Mouse (Mus musculus) lung, postnatal 14 days (tissue): Measurements from ENCODE around the gene Ddr1.

Experiments
- DNase-seq: peaks from one replicate; pipeline ENCODE4 v3.0.0; 2021

Ddr1 gene

GRCm38 (mm10) chr17:35689936-35690645 lies 14.3 kb downstream of the Ddr1 start:
- no peak for DNase-seq

- DNase-seq = no peak
These were observed 15.9 kb downstream of the Ddr1 start for GRCm38 (mm10) chr17:35688347-35689175.

GRCm38 (mm10) chr17:35685061-35685460 lies 19.4 kb downstream of the Ddr1 start:
- no peak for DNase-seq

- DNase-seq = no peak
These were observed 22.4 kb downstream of the Ddr1 start for GRCm38 (mm10) chr17:35681986-35682385.

- no peak for DNase-seq
These were observed 23.8 kb downstream of the Ddr1 start for GRCm38 (mm10) chr17:35680591-35680990.

- DNase-seq = peak; percentile 90
These were observed 30.9 kb downstream of the Ddr1 start, which contains the start of gene Gtf2h4 for GRCm38 (mm10) chr17:35673416-35674035. Gtf2h4 (minus strand) TSS chr17:35673739.

- no peak for DNase-seq
These were observed 31.9 kb downstream of the Ddr1 start for GRCm38 (mm10) chr17:35672527-35672926.

- DNase-seq = no peak
These were observed 32.6 kb downstream of the Ddr1 start for GRCm38 (mm10) chr17:35671846-35672245.

- DNase-seq = no peak
These were observed 34.7 kb downstream of the Ddr1 start for GRCm38 (mm10) chr17:35669731-35670130.

GRCm38 (mm10) chr17:35667334-35668065 lies 36.9 kb downstream of the Ddr1 start, which contains the start of gene Vars2:
Vars2 (minus strand) TSS chr17:35667592.
- peak; percentile 98 for DNase-seq

- DNase-seq = no peak
These were observed 37.6 kb downstream of the Ddr1 start for GRCm38 (mm10) chr17:35666851-35667256.

- peak; percentile 56 for DNase-seq
These were observed 38.4 kb downstream of the Ddr1 start for GRCm38 (mm10) chr17:35665957-35666515.

GRCm38 (mm10) chr17:35653086-35653485 lies 51.3 kb downstream of the Ddr1 start:
- no peak for DNase-seq

- peak; percentile 59 for DNase-seq
These were observed 55.0 kb downstream of the Ddr1 start for GRCm38 (mm10) chr17:35649429-35649828.

GRCm38 (mm10) chr17:35643609-35644236 lies 60.7 kb downstream of the Ddr1 start, which contains the start of gene Mucl3:
Mucl3 (minus strand) TSS chr17:35643695.
- no peak for DNase-seq

GRCm38 (mm10) chr17:35639352-35639751 lies 65.1 kb downstream of the Ddr1 start:
- no peak for DNase-seq

GRCm38 (mm10) chr17:35638475-35639190 lies 65.8 kb downstream of the Ddr1 start:
- peak; percentile 83 for DNase-seq

GRCm38 (mm10) chr17:35636363-35636762 lies 68.1 kb downstream of the Ddr1 start:
- DNase-seq = peak; percentile 63

- DNase-seq = peak; percentile 79
These were observed 68.7 kb downstream of the Ddr1 start for GRCm38 (mm10) chr17:35635699-35636111.

- DNase-seq = no peak
These were observed 69.2 kb downstream of the Ddr1 start for GRCm38 (mm10) chr17:35635202-35635601.

- peak; percentile 61 for DNase-seq
These were observed 70.4 kb downstream of the Ddr1 start for GRCm38 (mm10) chr17:35633992-35634391.
